Mouse (Mus musculus) CH12.LX (cell line): ENCODE data around the gene Mbd6. TPM values are rescaled to one million over a fixed set of nuclear protein-coding genes. Genes with fewer than 3 reads are reported as not detected.
A peak's percentile ranks its signal among the peaks of the same experiment; 100 is the strongest.

Experiments
- DNase-seq: peaks from one replicate; pipeline ENCODE4 v3.0.0-alpha.2; 2013; ENCODE audit errors: extremely low read depth
- H3K27ac ChIP-seq: 2 replicates; pipeline ENCODE4 v1.5.1; 2012; ENCODE audit warnings: low read depth, mild to moderate bottlenecking, control low read depth, moderate library complexity; ENCODE audit not compliant: insufficient read depth
- H3K27me3 ChIP-seq: replicated peaks from 2 replicates; pipeline ENCODE3; 2012; ENCODE audit warnings: inconsistent platforms
- H3K36me3 ChIP-seq, 2 experiments: replicated peaks in 1 of 2; 2 replicates each; pipeline versions ENCODE3 to v1.6.1; 2012; ENCODE audit warnings: inconsistent platforms in 1 of 2, low read length in 1 of 2, mild to moderate bottlenecking in 1 of 2, mixed read lengths in 1 of 2, moderate library complexity in 1 of 2; ENCODE audit not compliant: control insufficient read depth in 1 of 2, insufficient read depth in 1 of 2
- H3K4me1 ChIP-seq, 2 experiments: 2 replicates each; pipeline ENCODE4 v1.6.1; 2012; ENCODE audit warnings: inconsistent platforms in 1 of 2, moderate library complexity in 1 of 2; ENCODE audit not compliant: insufficient read depth in 2 of 2, control insufficient read depth in 1 of 2
- H3K4me2 ChIP-seq: 2 replicates; pipeline ENCODE4 v1.6.1; 2012; ENCODE audit warnings: low read depth, mild to moderate bottlenecking, control low read depth; ENCODE audit not compliant: poor library complexity, insufficient read depth, severe bottlenecking
- H3K4me3 ChIP-seq, 3 experiments: fragments of 150-350 bp in 1 of 3; sonication (generic) in 1 of 3; replicated peaks in 1 of 3; 2 replicates each; pipeline versions ENCODE3 to v1.5.1; 2011 to 2012; ENCODE audit warnings: low read depth in 2 of 3, low read length in 2 of 3, mild to moderate bottlenecking in 2 of 3, moderate library complexity in 2 of 3, control low read depth in 1 of 3, improper control_type of control experiment in 1 of 3, inconsistent platforms in 1 of 3, mixed read lengths in 1 of 3; ENCODE audit not compliant: poor library complexity in 1 of 3
- H3K79me2 ChIP-seq: replicated peaks from 2 replicates; pipeline ENCODE4 v1.6.1; 2012; ENCODE audit warnings: mild to moderate bottlenecking, moderate library complexity; ENCODE audit not compliant: control insufficient read depth, poor library complexity, insufficient read depth, severe bottlenecking; ENCODE audit errors: extremely low read depth
- H3K9ac ChIP-seq: 2 replicates; pipeline ENCODE4 v1.6.1; 2012; ENCODE audit warnings: low read depth, mild to moderate bottlenecking, control low read depth, moderate library complexity; ENCODE audit not compliant: insufficient read depth
- H3K9me3 ChIP-seq: replicated peaks from 2 replicates; pipeline ENCODE3; 2012; ENCODE audit warnings: low read length, inconsistent platforms, mixed read lengths
- CHD1 ChIP-seq: IDR thresholded peaks from 2 replicates; pipeline ENCODE4 v1.6.1; 2012; ENCODE audit warnings: low read depth, low read length, improper control_type of control experiment, inconsistent platforms
- CTCF ChIP-seq, 2 experiments: IDR thresholded peaks in 1 of 2; conservative IDR thresholded peaks in 1 of 2; 2 replicates each; pipeline ENCODE4 v1.5.1; 2011 to 2012; ENCODE audit warnings: low read depth in 2 of 2, low read length in 2 of 2, improper control_type of control experiment in 1 of 2, inconsistent platforms in 1 of 2, mild to moderate bottlenecking in 1 of 2, moderate library complexity in 1 of 2
- E2F4 ChIP-seq: IDR thresholded peaks from 2 replicates; pipeline ENCODE4 v1.6.1; 2011; ENCODE audit warnings: low read depth, low read length, improper control_type of control experiment; ENCODE audit not compliant: insufficient replicate concordance
- EP300 ChIP-seq: IDR thresholded peaks from 2 replicates; pipeline ENCODE4 v1.6.1; 2011; ENCODE audit warnings: low read length, improper control_type of control experiment
- GABPA ChIP-seq: IDR thresholded peaks from 2 replicates; pipeline ENCODE4 v1.6.1; 2012; ENCODE audit warnings: low read depth, low read length, improper control_type of control experiment, inconsistent platforms; ENCODE audit not compliant: insufficient replicate concordance
- HCFC1 ChIP-seq: IDR thresholded peaks from 2 replicates; pipeline ENCODE4 v1.6.1; 2012; ENCODE audit warnings: low read depth, mild to moderate bottlenecking, inconsistent platforms, low read length, improper control_type of control experiment
- IRF4 ChIP-seq: IDR thresholded peaks from 2 replicates; pipeline ENCODE4 v1.6.1; 2014; ENCODE audit warnings: low read depth, mild to moderate bottlenecking, inconsistent platforms, low read length, improper control_type of control experiment
- JUN ChIP-seq: IDR thresholded peaks from 2 replicates; pipeline ENCODE4 v1.6.1; 2011; ENCODE audit warnings: low read depth, mild to moderate bottlenecking, low read length, improper control_type of control experiment, moderate library complexity; ENCODE audit not compliant: insufficient read depth
- MAX ChIP-seq: IDR thresholded peaks from 2 replicates; pipeline ENCODE4 v1.6.1; 2011; ENCODE audit warnings: low read length, improper control_type of control experiment
- MAZ ChIP-seq: IDR thresholded peaks from 2 replicates; pipeline ENCODE4 v1.6.1; 2012; ENCODE audit warnings: low read depth, mild to moderate bottlenecking, inconsistent platforms, low read length, improper control_type of control experiment, moderate library complexity
- MXI1 ChIP-seq: IDR thresholded peaks from 2 replicates; pipeline ENCODE4 v1.6.1; 2011; ENCODE audit warnings: mild to moderate bottlenecking, low read depth, low read length, improper control_type of control experiment
- MYC ChIP-seq: IDR thresholded peaks from 2 replicates; pipeline ENCODE4 v1.6.1; 2011; ENCODE audit warnings: low read depth, mild to moderate bottlenecking, improper control_type of control experiment, low read length
- RAD21 ChIP-seq: IDR thresholded peaks from 2 replicates; pipeline ENCODE4 v1.6.1; 2011; ENCODE audit warnings: low read depth, mild to moderate bottlenecking, low read length, improper control_type of control experiment, moderate library complexity
- RCOR1 ChIP-seq: conservative IDR thresholded peaks from 2 replicates; pipeline ENCODE4 v1.6.1; 2012; ENCODE audit warnings: low read depth, mild to moderate bottlenecking, inconsistent platforms, low read length, improper control_type of control experiment
- SMC3 ChIP-seq: IDR thresholded peaks from 2 replicates; pipeline ENCODE4 v1.6.1; 2011; ENCODE audit warnings: low read depth, low read length, improper control_type of control experiment
- ZKSCAN1 ChIP-seq: IDR thresholded peaks from 2 replicates; pipeline ENCODE4 v1.6.1; 2012; ENCODE audit warnings: low read depth, inconsistent platforms, low read length, improper control_type of control experiment, borderline replicate concordance
- ZMIZ1 ChIP-seq: IDR thresholded peaks from 2 replicates; pipeline ENCODE4 v1.6.1; 2012; ENCODE audit warnings: low read depth, mild to moderate bottlenecking, inconsistent platforms, low read length, improper control_type of control experiment
- ZNF384 ChIP-seq: IDR thresholded peaks from 2 replicates; pipeline ENCODE4 v1.6.1; 2012; ENCODE audit warnings: low read depth, low read length, improper control_type of control experiment, inconsistent platforms
- dilution Hi-C: fragments of 300-500 bp; cut with MboI; formaldehyde crosslinking; loops from 2 replicates; pipeline ENCODE4 v1.14.3; 2020; ENCODE audit warnings: low sequenced_read_pairs; ENCODE audit not compliant: extremely low pct_unique_long_range_greater_than_20kb, extremely low pct_ligation_motif_present
- in situ Hi-C: fragments of 300-500 bp; cut with MboI; formaldehyde crosslinking; loops from 3 replicates; pipeline ENCODE4 v1.14.3; 2019; ENCODE audit warnings: low sequenced_read_pairs, low pct_ligation_motif_present, low pct_unique_long_range_greater_than_20kb, mixed read lengths
- polyA plus RNA-seq: library from polyadenylated mRNA; unstranded; fragments of >175 nt; gene quantifications from 2 replicates; pipeline ENCODE4 v1.2.1, GENCODE M21; 2012; ENCODE audit warnings: low read depth; ENCODE audit not compliant: insufficient read length
- total RNA-seq, 2 experiments: library from RNA; depleted of rRNA; stranded (reverse); fragments of 300-350 nt in 1 of 2; fragments of >200 nt in 1 of 2; gene quantifications; 2 replicates each; pipeline ENCODE4 v1.2.3; 2012 to 2014

Gene Mbd6
- total and polyA plus RNA-seq, 3 experiments: 0.74 to 16.5 (median 2.7) TPM

DNA sequence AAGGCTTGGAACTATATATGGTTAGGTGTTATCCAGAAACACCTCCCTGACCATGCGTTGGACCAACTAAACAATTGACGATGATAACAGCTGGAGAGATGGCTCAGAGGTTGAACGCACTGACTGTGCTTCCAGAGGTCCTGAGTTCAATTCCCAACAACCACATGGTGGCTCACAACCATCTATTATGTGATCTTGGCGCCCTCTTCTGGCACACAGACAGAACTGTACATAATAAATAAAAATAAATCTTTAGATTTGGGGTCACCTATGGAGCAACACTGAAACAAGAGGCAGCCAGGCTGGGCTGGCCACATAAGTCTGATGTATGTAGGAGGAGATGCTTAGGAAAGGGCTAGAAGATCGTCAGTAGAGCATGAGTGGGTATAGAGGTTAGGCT, 44.3 kb upstream of the Mbd6 start:
- dilution Hi-C loops (no loop called here), in situ Hi-C loops (no loop called here)
- TF ChIP-seq MYC (peak; percentile 68), MXI1 (no peak), CTCF (conservative IDR thresholded peaks at IDR 0.05 in 1 of 2, IDR thresholded peaks at IDR 0.05 in 1 of 2; ENCODE audit: low read depth in 2 of 2, low read length in 2 of 2) (peak; percentile 23 to 69; a peak in 2 of 4 replicates), MAX (no peak), ZNF384 (no peak), MAZ (no peak), E2F4 (no peak), ZMIZ1 (no peak), SMC3 (peak; percentile 13; the same call in 1 of the 2 replicates), IRF4 (no peak), RAD21 (peak; percentile 48)
- no peak for DNase-seq
- Histone ChIP-seq H3K36me3 (peaks cover 16 to 43% of the 10 kb centered on the region in 2 experiments), H3K4me2 (no peak overlapping the region), H3K4me1 (peaks cover 0 to 5% of the 10 kb centered on the region in 2 experiments; a peak in 1 of 4 replicates), H3K9ac (no peak overlapping the region), H3K4me3 (no peak overlapping the region), H3K27me3 (peaks cover 2% of the 10 kb centered on the region), H3K79me2 (no peaks in the 10 kb centered on the region), H3K27ac (no peak overlapping the region), H3K9me3 (no peaks in the 10 kb centered on the region)

DNA sequence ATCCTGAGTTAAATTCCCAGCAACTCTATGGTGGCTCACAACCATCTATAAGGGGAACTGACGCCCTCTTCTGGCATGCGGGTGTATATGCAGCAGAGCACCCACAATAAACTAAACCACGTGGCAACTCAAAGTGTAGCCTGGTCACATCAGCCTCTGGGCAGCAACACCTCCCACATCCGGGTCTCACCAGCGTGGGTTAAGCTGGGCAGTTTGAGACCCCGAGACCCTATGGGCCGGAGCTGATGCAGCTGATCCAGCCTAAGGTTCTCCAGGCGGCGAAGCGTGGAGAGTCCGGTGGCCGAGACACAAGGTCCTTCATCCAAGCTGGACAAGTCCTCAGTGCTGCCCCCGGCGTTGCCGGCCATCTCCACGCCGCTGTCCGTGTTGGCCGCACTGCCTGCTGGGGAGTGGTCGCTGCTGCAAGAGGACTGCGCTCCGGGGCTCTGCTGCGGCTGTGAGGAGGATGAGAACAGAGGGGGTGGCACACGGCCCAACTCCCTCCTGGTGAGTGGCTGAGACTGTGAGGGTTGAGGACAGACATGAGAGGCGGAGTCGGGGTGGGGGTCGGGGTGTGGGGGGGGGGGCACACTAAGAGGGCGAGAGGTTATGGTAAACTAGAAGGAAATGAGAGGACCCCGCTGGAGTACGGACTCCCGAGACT, 43.5 kb upstream of the Mbd6 start:
- no peaks in the 10 kb centered on the region for H3K27me3 ChIP-seq
- H3K4me3 ChIP-seq: no peak overlapping the region
- DNase-seq: no peak
- H3K4me1 ChIP-seq: peaks cover 0 to 5% of the 10 kb centered on the region in 2 experiments; a peak in 1 of 4 replicates
- H3K27ac ChIP-seq: no peak overlapping the region
- dilution Hi-C loops (no loop called here), in situ Hi-C loops (no loop called here)
- no peak overlapping the region for H3K4me2 ChIP-seq
- no peaks in the 10 kb centered on the region for H3K9me3 ChIP-seq
- no peak overlapping the region for H3K9ac ChIP-seq
- no peaks in the 10 kb centered on the region for H3K79me2 ChIP-seq
- H3K36me3 ChIP-seq: peaks cover 21 to 51% of the 10 kb centered on the region in 2 experiments
- peak in 1 of 2 experiments; percentile 28; a peak in 1 of 4 replicates for TF ChIP-seq CTCF (conservative IDR thresholded peaks at IDR 0.05 in 1 of 2, IDR thresholded peaks at IDR 0.05 in 1 of 2; ENCODE audit: low read depth in 2 of 2, low read length in 2 of 2)
- no peak for TF ChIP-seq EP300

DNA sequence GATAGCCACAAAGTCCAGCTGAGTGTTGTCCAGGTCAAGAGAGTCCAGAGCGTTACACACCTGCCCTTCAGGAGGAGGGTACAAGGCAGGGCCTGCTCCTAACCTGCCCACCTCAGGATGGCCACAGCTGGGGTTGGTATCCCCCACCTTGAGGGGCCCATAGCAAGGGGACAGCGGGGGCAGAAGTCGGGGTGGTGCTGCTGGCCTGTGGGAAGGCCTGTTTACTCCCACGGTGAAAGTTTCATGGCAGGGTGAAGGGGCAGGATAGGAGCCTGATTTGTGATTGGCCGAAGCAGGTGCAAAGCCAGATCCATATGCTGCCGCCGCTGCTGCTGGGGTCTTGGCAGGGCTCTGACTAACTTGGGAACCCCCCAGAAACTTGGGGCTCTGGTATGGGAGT, 41.4 kb upstream of the Mbd6 start:
- H3K9ac ChIP-seq: no peak overlapping the region
- H3K4me2 ChIP-seq: no peak overlapping the region
- H3K4me3 ChIP-seq: no peak overlapping the region
- no peaks in the 10 kb centered on the region for H3K9me3 ChIP-seq
- H3K4me1 ChIP-seq: peaks cover 0 to 13% of the 10 kb centered on the region in 2 experiments; a peak in 2 of 4 replicates
- H3K79me2 ChIP-seq: no peaks in the 10 kb centered on the region
- in situ Hi-C loops: no loop called here
- no peaks in the 10 kb centered on the region for H3K27me3 ChIP-seq
- dilution Hi-C loops: no loop called here
- no peak for TF ChIP-seq JUN
- TF ChIP-seq ZNF384: no peak
- no peak for TF ChIP-seq CTCF (conservative IDR thresholded peaks at IDR 0.05 in 1 of 2, IDR thresholded peaks at IDR 0.05 in 1 of 2; ENCODE audit: low read depth in 2 of 2, low read length in 2 of 2)
- TF ChIP-seq RCOR1: no peak
- no peak for TF ChIP-seq GABPA
- no peak for TF ChIP-seq HCFC1
- no peak for TF ChIP-seq CHD1
- TF ChIP-seq MAZ: no peak
- no peak for TF ChIP-seq ZKSCAN1
- no peak for TF ChIP-seq MYC
- TF ChIP-seq SMC3: no peak
- TF ChIP-seq, all 38 proteins: peak for 0
- Histone ChIP-seq H3K27ac (no peak overlapping the region), H3K36me3 (peaks cover 36 to 72% of the 10 kb centered on the region in 2 experiments)
- DNase-seq: no peak
